Mouse (Mus musculus) intestine, embryonic 14.5 days (tissue): Measurements from ENCODE around the gene Troap. TPM values are rescaled to one million over a fixed set of nuclear protein-coding genes. Genes with fewer than 3 reads are reported as not detected.

Experiments used
- ATAC-seq: fragments of 200-750 bp; cut with Nextera tagmentation; replicated peaks from 2 replicates; pipeline ENCODE4 v1.8.0; 2017; ENCODE audit warnings: low read depth, moderate number of reproducible peaks, moderate TSS enrichment, moderate library complexity; ENCODE audit not compliant: low FRiP score, low TSS enrichment
- DNase-seq: peaks from one replicate; pipeline ENCODE4 v3.0.0-alpha.2; 2018; ENCODE audit warnings: low spot score
- H3K27ac ChIP-seq: fragments of 300-500 bp; sonication (generic); 2 replicates; pipeline ENCODE4 v1.5.1; 2014; ENCODE audit warnings: low read depth, mild to moderate bottlenecking, control low read depth
- H3K27me3 ChIP-seq: fragments of 300-500 bp; sonication (generic); replicated peaks from 2 replicates; pipeline ENCODE4 v1.6.1; 2014; ENCODE audit warnings: low read length, control low read depth; ENCODE audit not compliant: control insufficient read depth, insufficient read depth
- H3K36me3 ChIP-seq: fragments of 300-500 bp; sonication (generic); 2 replicates; pipeline ENCODE4 v1.6.1; 2014; ENCODE audit warnings: low read length, control low read depth; ENCODE audit not compliant: control insufficient read depth, insufficient read depth
- H3K4me1 ChIP-seq: fragments of 300-500 bp; sonication (generic); replicated peaks from 2 replicates; pipeline ENCODE4 v1.6.1; 2014; ENCODE audit warnings: low read length, control low read depth, mixed read lengths; ENCODE audit not compliant: control insufficient read depth, insufficient read depth
- H3K4me2 ChIP-seq: fragments of 300-500 bp; sonication (generic); 2 replicates; pipeline ENCODE4 v1.6.1; 2014; ENCODE audit warnings: low read length
- H3K4me3 ChIP-seq: fragments of 300-500 bp; sonication (generic); 2 replicates; pipeline ENCODE4 v1.5.1; 2014; ENCODE audit warnings: low read depth, low read length, control low read depth, mixed read lengths
- H3K9ac ChIP-seq: fragments of 300-500 bp; sonication (generic); 2 replicates; pipeline ENCODE4 v1.6.1; 2014; ENCODE audit warnings: mild to moderate bottlenecking, low read length
- H3K9me3 ChIP-seq: fragments of 300-500 bp; sonication (generic); 2 replicates; pipeline ENCODE4 v1.6.1; 2016; ENCODE audit warnings: low read length, control low read depth; ENCODE audit not compliant: control insufficient read depth
- WGBS: fragments of 180-500 bp; shearing (Covaris S2); extraction: QIAGEN DNeasy Blood & Tissue Kit; methylation state at CpG from one replicate; pipeline ENCODE4 v1.1.7; 2014; 5-methylcytosine and 5-hydroxymethylcytosine counted together
- polyA plus RNA-seq: library from polyadenylated mRNA; unstranded; fragments of >200 nt; fragmentation: Nextera tagmentation; extraction: Ambion mirVana; gene quantifications from 2 replicates; pipeline ENCODE4 v1.2.1, GENCODE M21; 2014

Gene Troap
- polyA plus RNA-seq, 1 experiment from 2014 or later = 25.4 TPM

DNA sequence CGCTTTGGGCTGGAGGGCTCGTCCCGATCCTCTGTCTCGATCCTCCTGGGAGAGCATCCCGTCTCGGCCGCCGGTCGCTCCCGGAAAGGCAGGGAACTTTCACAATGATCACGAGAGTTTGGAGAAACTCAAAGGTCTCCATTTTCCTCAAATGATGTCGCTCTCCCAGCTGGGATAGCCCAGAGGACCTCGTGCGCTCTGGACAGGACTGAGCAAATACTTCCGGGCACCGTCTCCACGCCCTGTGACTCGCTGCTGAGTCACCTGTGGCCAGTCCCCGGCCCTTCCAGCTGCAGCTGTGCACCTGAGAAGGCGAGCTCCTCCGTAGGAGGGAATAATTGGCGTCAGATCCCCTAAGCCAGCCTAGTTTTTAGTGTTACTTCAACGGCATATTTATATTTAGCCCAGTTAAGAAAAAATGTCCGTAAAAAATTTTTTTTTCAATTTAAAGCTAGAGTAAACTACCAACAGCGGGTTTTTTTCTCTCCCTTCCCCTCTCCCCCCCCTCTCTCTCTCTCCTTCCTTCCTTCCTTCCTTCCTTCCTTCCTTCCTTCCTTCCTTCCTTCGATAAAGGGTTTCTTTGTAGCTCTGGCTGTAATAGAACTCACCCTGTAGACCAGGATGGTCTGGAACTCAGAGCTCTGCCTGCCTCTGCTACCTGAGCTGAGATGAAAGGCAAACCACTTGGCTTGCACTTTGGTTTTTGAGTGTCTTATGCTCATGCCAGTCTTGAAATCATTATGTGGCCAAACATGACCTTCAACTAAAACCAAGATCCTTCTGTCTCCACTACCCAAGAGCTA, 43.6 kb upstream of the Troap start:
- Histone ChIP-seq H3K36me3 (peaks cover 18% of the 10 kb centered on the region), H3K4me3 (peak overlapping the region; percentile 67), H3K4me1 (peaks cover 8% of the 10 kb centered on the region), H3K9ac (peak overlapping the region; percentile 78), H3K27ac (peak overlapping the region; percentile 81), H3K9me3 (no peaks in the 10 kb centered on the region), H3K27me3 (no peaks in the 10 kb centered on the region), H3K4me2 (peak overlapping the region; percentile 77)
- ATAC-seq (peak; percentile 65), DNase-seq (no peak)
- WGBS = 11% methylated on average over 26 of the region's 26 CpGs

DNA sequence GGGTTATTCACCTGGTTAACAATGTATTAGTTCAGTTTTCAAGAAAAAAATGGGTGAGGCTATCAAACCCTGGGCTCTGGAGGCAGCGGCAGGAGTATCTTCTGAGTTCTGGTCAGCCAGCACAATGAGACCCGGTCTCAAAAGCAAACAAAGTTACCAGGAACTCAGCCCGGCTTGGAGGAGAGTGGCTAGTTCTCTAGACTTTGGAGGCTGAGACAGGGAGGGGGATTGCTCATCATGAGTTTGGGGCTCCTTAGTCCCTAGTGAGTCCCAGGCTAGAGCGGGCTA, 43.0 kb upstream of the Troap start:
- DNase-seq (no peak), ATAC-seq (no peak)

DNA sequence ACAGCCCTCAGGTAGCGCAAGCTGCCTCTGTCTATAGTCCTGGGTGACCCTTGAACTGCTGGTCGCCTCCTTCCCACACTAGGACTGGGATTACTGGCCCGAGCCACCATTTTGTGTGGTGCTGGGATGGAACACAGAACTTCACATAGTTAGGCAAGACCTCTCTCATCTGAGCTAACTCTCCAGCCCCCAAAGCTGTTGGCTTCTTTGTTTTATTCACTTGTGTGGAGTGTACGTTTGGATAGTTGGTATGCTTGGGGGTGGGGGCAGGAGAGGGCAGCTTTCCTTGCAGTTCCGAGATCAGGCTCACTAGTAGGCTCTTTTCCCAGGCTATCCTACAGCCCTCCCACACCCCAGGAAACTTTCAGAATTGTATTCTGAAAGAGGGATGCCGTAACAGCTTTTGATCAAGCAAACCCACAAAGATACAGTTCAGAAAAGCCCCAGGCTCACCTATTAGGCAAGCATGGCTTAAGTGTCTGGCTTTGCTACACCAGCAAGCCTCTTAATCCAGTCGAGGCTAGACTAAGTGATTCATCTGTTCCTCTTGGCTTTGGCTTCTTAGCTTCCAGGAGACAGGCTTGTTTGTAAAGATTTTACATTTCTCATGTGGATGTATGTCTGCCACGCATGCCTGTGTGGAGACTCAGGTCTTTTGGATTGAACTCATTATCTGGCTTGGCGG, 42.2 kb upstream of the Troap start:
- DNase-seq (no peak), ATAC-seq (no peak)
- Histone ChIP-seq H3K4me1 (peaks cover 8% of the 10 kb centered on the region), H3K36me3 (peaks cover 29% of the 10 kb centered on the region), H3K9me3 (no peaks in the 10 kb centered on the region), H3K27ac (no peak overlapping the region), H3K9ac (no peak overlapping the region), H3K27me3 (no peaks in the 10 kb centered on the region), H3K4me3 (peak overlapping the region; percentile 67), H3K4me2 (peak overlapping the region; percentile 77)
- 66% methylated on average over 9 of the region's 9 CpGs for WGBS

More for the DNA sequence above, 43.0 kb upstream of the Troap start:
- WGBS = 58% methylated on average over 4 of the region's 4 CpGs
- Histone ChIP-seq H3K27ac (no peak overlapping the region), H3K27me3 (no peaks in the 10 kb centered on the region), H3K9ac (peak overlapping the region; percentile 78; the same call in 1 of the 2 replicates), H3K4me2 (peak overlapping the region; percentile 77), H3K4me3 (peak overlapping the region; percentile 67), H3K9me3 (no peaks in the 10 kb centered on the region), H3K4me1 (peaks cover 8% of the 10 kb centered on the region), H3K36me3 (peaks cover 24% of the 10 kb centered on the region)

GRCm38 (mm10) chr15:99032726-99033250, 41.6 kb upstream of the Troap start:
- H3K4me1 ChIP-seq = peaks cover 8% of the 10 kb centered on the region
- H3K27ac ChIP-seq = 0 out of 2 replicates have a peak overlapping the region, but pooled peaks have one; percentile 18
- no peak for DNase-seq
- no peak overlapping the region for H3K9ac ChIP-seq
- 65% methylated on average over 7 of the region's 7 CpGs for WGBS
- H3K36me3 ChIP-seq = peaks cover 29% of the 10 kb centered on the region
- no peak for ATAC-seq
- peak overlapping the region; percentile 67 for H3K4me3 ChIP-seq
- no peaks in the 10 kb centered on the region for H3K9me3 ChIP-seq
- no peaks in the 10 kb centered on the region for H3K27me3 ChIP-seq
- peak overlapping the region; percentile 77 for H3K4me2 ChIP-seq

- Histone ChIP-seq H3K9me3 (no peaks in the 10 kb centered on the region), H3K27ac (no peak overlapping the region), H3K4me2 (peak overlapping the region; percentile 77), H3K36me3 (peaks cover 34% of the 10 kb centered on the region), H3K27me3 (no peaks in the 10 kb centered on the region), H3K9ac (no peak overlapping the region), H3K4me1 (peaks cover 8% of the 10 kb centered on the region), H3K4me3 (0 out of 2 replicates have a peak overlapping the region, but pooled peaks have one; percentile 67)
- DNase-seq (no peak), ATAC-seq (no peak)
- WGBS = 86% methylated on average over 7 of the region's 7 CpGs
Measured at GRCm38 (mm10) chr15:99033498-99034270, 40.7 kb upstream of the Troap start.

DNA sequence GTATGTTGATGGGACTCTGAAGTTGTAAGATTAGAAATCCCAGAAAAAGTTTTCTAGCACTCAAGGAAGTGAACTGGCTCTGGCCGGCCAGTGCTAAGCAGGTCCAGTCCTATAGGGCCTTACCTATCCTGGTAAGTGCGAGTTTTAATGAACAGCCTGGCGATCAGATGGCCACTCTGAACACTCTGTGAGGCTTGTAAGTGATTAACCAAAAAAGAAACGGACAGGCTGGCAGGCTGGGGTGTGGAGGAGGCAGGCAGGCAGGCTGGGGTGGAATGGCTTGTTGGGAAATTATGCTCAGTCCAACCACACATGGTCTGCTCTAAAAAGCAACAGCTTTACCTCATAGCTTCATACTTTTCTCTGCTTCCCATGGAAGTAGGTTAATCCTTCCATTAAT, 38.9 kb upstream of the Troap start:
- no peak for DNase-seq
- 71% methylated on average over 4 of the region's 4 CpGs for WGBS
- H3K4me3 ChIP-seq = no peak overlapping the region
- peaks cover 38% of the 10 kb centered on the region for H3K36me3 ChIP-seq
- H3K27me3 ChIP-seq = no peaks in the 10 kb centered on the region
- peaks cover 8% of the 10 kb centered on the region for H3K4me1 ChIP-seq
- no peak overlapping the region for H3K4me2 ChIP-seq
- ATAC-seq = no peak
- H3K27ac ChIP-seq = no peak overlapping the region
- H3K9me3 ChIP-seq = no peaks in the 10 kb centered on the region
- H3K9ac ChIP-seq = no peak overlapping the region

DNA sequence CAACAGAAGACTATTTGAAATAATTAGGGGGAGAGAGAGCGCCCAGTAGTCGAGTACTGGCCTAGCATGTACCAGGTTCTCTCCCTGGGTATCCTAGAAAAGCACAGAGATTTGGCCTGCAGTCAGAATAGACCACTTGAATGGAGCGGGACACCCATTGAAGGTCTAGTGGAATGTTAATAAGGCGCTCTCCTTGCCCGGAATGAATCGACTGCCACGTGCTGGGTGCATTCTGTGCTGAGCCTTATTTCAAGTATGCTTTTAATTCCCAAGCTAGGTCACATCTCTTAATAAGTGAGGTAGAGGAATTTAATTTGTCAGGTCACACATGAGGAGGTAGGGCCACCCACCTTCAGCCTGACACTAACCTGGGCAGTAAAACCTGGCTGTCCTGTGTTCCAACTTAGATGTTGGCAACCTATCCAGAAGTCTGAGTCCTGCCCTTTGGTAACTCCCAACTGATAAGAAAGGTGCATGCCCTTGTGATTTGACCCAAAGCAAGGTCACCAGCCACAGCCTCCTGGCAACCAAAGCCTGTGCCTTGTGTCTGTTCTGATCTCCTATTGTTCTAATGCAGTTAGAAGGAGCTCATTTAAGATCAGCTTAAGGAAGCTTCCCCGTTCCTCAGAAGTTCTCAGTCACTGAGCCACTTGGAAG, 38.0 kb upstream of the Troap start:
- no peak overlapping the region for H3K27ac ChIP-seq
- DNase-seq = no peak
- H3K9me3 ChIP-seq = no peaks in the 10 kb centered on the region
- H3K27me3 ChIP-seq = no peaks in the 10 kb centered on the region
- peaks cover 38% of the 10 kb centered on the region for H3K36me3 ChIP-seq
- no peak overlapping the region for H3K4me3 ChIP-seq
- H3K4me2 ChIP-seq = no peak overlapping the region
- peaks cover 6% of the 10 kb centered on the region for H3K4me1 ChIP-seq
- WGBS = 94% methylated on average over 8 of the region's 8 CpGs
- no peak overlapping the region for H3K9ac ChIP-seq
- no peak for ATAC-seq

DNA sequence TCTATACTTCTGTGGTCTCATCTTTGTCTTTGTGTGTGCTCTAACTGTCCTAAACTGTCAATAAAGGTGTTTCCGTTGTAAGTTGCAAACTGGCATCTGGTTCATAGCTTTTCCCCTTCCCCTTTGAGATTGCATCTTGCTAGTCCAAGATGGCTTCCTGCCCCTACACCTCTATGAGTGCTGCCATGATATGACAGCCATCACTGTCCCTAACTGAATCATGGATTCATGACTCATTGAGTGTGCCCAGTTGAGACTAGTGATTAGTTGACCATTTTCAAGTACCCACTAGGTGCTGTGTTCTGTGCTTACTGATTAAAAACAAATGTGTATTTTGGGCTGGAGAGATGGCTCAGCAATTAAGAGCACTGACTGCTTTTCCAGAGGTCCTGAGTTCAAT, 36.4 kb upstream of the Troap start:
- Histone ChIP-seq H3K9me3 (no peaks in the 10 kb centered on the region), H3K27ac (no peak overlapping the region), H3K36me3 (peaks cover 38% of the 10 kb centered on the region), H3K4me3 (no peak overlapping the region), H3K4me1 (no peaks in the 10 kb centered on the region; the same call in 1 of the 2 replicates), H3K9ac (no peak overlapping the region), H3K27me3 (no peaks in the 10 kb centered on the region), H3K4me2 (no peak overlapping the region)
- ATAC-seq (no peak), DNase-seq (no peak)
- WGBS = 93% methylated on average over 1 of the region's 1 CpGs
